Mouse (Mus musculus): ENCODE measurements at regions not wholly inside any gene's neighbourhood (a gene's known extent, or its start where the extent isn't known, plus 50 kb on each side); places are given as distances from the start of the nearest gene placed in this dataset.

- TF ChIP-seq CTCF (IDR thresholded peaks at IDR 0.05; ENCODE audit: borderline replicate concordance, control insufficient read depth, extremely low read depth, insufficient read depth, low read length, poor library complexity), result no peak
- TF ChIP-seq POLR2A (IDR thresholded peaks at IDR 0.05; ENCODE audit: control insufficient read depth, extremely low read depth, insufficient read depth, low read length, poor library complexity), result no peak
Measured at GRCm38 (mm10) chr15:62952487-62953214, 892.3 kb downstream of the Gsdmc2 start.
